Mouse (Mus musculus): ENCODE results near the gene Mmd.
A peak's percentile ranks its signal among the peaks of the same experiment; 100 is the strongest.
"Not testable (repeated sequence)": the region's sequence is repeated elsewhere in the genome, so short reads cannot be mapped to it uniquely, and the experiment has no call there.

Gene Mmd

GRCm38 (mm10) chr11:90250189-90250588, 933 bp downstream of the Mmd start:
- DNase-seq: peak; percentile 26 to 32

GRCm38 (mm10) chr11:90250730-90251129, 1.5 kb downstream of the Mmd start:
- DNase-seq: no peak

DNA sequence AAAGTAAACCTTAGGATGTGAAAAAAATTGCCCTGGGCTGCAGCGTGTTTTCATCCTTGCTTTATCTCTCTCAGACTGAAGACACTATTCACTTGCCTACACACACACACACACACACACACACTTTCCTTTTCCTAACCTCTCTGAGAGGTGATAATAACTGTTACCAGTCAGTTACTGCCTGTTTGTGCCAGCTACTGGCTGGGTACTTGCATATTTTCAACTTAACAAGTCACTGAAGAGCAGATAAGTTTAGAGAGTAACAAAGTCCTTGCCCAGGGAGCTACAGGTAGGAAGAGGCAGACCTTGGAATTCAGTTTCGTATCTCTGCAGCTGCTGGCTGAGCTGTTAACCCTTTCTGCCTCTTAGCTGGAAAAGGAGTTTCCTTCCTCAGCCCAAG, 2.7 kb downstream of the Mmd start:
- no peak for DNase-seq

DNA sequence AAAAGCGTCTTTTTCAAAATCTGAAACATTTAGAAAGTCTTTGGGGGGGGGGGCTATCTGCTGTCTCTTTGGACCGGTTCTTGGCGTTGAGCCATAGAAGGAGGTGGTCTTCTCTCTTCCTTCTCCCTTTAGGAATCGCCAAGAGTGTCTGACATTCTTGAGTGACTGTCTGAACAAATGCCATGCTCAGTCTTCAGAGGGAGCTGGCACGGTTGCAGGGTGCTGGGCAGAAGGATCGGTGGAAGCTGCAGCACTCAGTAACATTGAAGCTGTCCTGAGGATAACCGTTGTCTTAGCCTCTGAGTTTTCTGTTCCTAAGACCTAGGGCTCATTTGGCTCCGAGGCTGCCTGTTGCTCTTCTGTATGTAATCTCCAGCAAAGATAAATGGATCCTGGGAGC, 3.1 kb downstream of the Mmd start:
- DNase-seq: no peak

DNA sequence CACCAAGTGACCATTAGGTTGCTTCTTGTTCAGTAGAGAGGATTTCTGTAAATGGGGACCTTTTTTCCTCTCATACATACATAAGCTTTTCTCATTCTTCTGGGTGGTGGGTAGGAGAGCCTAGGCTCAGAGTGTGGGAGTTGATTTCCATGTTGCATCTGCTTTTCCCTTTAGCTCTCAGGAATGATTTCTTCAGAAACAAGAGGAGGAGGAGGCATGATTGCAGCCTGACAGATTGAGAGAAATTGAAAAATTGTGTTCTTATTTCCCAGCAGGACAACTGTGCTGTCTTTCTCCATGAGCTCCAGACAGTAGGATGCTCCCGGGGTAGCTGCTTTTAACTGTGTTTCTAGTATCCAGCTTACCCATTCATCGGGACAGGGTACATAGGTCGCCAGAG, 5.3 kb downstream of the Mmd start:
- DNase-seq: no peak

DNA sequence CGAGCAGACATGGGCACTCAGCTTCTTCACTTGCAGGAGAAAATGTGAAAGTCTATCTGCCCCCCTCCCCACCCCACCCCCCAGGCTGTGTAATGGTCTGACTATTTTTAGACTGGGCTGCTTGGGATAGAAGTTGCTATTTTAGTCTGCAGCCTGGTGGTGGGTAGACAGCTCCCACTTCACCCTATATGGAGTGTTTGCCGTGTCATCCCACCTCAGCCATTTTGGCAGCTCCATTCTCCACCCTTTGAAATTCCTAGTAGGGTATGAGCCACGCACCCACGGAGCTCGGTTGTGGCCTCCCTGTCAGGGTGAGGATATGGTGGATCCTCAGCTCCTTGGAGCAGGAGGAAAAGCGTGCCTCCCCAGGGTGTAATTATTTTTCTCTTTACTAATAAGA, 6.4 kb downstream of the Mmd start:
- no peak for DNase-seq

DNA sequence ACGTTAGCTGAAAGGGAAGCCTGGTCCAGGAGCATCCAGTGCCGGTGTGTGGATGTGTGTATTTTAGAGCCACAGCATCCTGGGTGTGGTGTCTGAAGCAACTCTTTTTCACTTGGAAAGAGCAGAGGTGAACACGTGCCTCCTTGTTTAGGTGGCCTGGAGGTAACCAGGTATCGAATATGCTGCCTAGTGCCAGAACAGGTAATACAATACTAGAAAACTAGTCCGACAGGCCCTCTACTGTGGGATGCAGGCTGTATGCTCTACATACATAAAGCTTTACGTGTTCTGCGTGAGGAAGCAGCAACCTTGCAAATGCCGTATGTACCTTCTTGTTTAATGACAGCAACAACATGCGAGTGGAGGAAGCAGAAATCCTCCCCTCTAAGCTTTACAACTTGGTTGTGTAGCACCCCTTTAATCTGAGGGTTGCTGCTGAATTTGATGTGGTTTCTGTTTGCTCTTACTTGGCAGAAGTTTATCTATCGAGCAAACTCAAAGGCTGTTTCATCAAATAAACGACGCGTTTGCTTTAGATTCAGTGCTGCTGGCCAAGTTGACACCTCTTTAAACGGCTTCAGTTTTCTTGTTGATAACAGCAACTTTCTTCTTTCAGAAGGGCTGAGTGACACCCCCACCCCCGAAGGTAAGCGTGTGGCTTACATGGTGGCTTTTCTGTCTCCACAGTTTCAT, 7.7 kb downstream of the Mmd start:
- DNase-seq: no peak

DNA sequence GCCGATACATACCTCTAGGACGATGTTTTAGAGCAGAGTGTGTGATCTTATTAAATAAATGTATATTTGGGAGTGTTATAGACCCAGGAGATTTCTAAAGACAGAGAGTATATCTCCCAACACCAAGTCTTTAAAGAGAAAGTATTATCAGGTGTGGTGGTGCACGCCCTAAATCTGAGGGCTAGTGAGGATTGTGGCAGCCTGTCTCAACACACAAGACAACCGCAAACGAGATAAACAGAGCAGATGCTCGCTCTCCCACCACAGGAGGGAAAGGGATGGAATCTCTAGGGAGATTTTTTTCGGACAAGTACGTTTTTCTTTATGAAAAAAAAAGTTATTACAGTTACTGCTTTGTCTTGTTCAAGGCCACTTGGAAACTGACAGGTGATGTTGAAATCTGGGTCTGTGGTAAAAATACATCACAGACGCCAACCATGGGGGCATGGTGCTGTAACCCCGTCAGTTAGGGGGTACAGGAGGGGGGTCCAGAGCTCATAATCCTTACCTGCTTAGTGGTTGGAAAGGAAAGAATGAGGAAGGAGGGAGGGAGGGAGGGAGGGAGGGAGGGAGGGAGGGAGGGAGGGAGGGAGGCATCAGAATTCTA, 9.2 kb downstream of the Mmd start:
- no peak for DNase-seq

DNA sequence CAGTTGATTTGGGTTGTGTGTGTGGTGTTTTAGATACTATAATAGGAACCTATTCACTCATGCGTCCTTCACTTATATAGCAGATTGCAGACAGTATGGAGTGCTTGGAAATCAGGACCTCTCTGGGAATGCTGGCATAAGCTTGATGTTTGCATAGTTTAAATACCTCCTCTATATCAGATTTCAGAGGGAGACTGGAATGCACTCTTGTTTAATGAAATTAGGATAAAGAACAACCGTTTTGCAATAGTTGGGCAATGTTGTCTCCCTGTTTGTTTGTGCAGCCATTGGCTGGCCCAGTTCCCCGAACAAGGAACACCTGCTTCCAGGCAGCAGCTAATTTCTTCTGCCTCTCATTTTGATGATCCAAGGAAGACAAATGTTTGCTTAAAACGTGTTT, 9.8 kb downstream of the Mmd start:
- peak in 1 of 2 experiments; percentile 45 for DNase-seq

- DNase-seq: no peak
Observed at GRCm38 (mm10) chr11:90259826-90260225, 10.6 kb downstream of the Mmd start.

GRCm38 (mm10) chr11:90264180-90264579, 14.9 kb downstream of the Mmd start:
- DNase-seq: no peak

DNA sequence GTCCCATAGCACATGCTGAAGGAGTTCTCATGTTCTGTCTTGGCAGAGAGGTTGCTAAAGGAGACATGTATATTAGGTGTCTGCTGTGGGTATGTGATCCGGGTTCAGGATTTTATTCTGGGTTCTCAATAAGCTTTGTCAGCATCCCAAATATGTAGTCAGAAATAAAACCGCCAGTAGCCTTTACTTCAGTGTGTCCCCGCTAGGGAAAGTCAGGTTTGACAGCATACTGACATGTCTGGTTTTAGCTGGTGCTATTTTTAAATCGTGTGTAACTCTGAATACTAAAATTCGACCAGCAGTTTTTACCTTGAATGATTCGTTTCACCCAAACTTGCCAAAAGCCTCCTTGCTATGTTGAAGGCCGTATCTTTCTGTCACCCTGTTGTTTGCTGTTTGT, 16.3 kb downstream of the Mmd start:
- no peak for DNase-seq

DNA sequence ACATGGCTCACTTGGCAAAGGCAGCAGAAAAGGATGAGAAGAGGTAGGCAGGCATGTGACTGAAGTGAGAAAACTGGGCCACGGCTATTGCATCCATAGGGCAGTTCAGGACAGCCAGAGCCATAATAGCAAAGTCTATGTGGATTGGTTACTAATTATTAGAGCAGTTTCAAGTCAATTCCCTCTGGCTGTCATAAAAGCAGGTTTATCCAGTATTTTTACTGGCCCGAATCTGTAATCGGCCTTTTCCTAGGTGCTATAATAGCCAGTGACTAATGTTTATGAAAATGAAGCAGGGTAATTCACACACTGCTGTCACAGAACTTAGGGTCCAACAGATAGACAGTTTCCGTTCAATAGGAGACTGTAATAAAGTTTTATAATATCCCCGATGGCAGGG, 19.7 kb downstream of the Mmd start:
- DNase-seq: peak in 1 of 2 experiments; percentile 23

- DNase-seq: peak; percentile 34 to 48
Observed at GRCm38 (mm10) chr11:90269398-90270123, 20.3 kb downstream of the Mmd start.

GRCm38 (mm10) chr11:90270132-90270877, 21.0 kb downstream of the Mmd start:
- no peak for DNase-seq

DNA sequence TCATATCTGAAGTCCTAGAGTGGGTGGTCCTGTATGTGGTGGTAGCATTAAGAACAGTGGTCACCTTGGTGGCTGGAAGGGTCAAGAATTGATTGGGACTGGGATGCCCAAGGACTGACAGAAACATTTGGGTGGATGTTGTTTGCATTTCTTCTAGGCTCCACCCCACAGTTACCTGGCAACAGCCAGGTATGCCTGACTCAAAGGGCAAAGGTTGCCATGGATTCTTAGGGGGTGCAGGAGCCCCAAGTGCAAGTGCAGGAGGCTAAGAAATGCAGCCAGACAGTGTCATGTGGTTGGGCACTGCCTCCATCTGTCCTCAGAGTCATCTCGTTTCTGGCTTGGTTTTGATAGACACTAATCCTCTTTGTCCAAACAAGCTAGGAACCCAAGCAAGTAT, 24.9 kb downstream of the Mmd start:
- no peak for DNase-seq

DNA sequence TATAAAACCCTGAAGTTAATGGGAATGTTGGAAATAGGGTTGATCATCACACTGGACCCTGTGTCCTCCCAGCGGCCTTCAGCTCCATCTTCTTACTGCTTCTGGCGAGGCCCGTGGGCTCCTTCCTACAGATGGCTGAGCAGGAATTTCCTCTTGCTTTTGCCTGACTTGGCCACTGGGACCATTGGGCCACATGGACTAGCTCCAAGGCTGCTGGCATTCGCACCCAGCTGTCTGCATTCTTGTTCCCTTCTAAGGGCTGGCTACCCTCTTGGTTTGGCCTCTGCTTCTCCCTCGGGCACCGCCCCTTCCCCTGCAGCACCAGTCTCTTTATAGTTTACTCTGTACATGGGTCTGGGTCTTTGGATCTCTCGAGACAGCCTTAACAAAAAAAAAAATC, 26.4 kb downstream of the Mmd start:
- DNase-seq: peak in 1 of 2 experiments; percentile 21

- DNase-seq: no peak
Observed at GRCm38 (mm10) chr11:90276150-90276549, 26.9 kb downstream of the Mmd start.

DNA sequence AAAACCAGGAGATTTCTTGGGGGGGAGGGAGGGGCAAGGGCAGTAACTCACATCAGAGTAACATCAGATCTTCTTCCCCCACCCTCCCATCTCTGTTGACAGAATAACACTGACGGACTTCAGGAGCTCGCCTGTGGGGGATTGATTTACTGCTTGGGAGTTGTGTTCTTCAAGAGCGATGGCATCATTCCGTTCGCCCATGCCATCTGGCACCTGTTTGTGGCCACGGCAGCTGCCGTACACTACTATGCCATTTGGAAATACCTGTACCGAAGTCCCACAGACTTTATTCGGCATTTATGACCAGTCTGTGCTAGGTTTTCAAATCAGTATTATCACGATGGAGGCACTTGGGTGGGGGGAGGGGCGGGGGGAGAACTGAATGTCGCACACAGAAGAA, 27.3 kb downstream of the Mmd start:
- no peak for DNase-seq

GRCm38 (mm10) chr11:90280069-90280468, 30.8 kb downstream of the Mmd start:
- DNase-seq: no peak

DNA sequence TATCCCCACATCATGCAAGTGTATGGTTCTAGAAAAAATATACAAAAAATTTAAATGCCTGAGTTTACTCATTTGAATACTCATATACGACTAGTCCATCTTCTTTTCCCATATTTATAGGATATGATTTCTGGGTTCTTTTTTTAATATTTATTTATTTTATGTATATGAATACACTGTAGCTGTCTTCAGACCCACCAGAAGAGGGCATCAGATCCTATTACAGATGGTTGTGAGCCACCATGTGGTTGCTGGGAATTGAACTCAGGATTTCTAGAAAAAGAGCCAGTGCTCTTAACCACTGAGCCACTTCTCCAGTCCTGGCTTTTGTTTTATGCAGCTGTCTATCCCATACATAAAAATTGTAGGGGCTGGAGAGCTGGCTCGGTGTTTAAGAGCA, 32.7 kb downstream of the Mmd start:
- not testable (repeated sequence) for DNase-seq

DNA sequence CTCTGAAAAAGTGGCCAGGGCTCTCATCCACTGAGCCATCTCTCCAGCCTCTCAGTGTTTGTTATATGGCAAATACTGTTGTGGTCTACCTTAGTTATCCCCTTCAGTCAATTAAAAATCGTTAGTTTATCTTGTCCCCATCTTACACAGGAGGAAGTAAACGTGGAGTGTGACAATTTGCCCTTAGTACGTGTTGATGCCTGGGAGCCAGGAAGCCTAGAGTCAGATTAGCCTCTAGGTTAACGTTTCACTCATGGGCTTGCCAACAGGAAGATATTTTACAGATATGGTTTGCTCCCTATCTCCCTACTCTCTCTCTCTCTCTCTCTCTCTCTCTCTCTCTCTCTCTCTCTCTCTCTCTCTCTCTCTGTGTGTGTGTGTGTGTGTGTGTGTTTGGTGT, 33.9 kb downstream of the Mmd start:
- DNase-seq: no peak

GRCm38 (mm10) chr11:90283601-90284000, 34.3 kb downstream of the Mmd start:
- DNase-seq: no peak

DNA sequence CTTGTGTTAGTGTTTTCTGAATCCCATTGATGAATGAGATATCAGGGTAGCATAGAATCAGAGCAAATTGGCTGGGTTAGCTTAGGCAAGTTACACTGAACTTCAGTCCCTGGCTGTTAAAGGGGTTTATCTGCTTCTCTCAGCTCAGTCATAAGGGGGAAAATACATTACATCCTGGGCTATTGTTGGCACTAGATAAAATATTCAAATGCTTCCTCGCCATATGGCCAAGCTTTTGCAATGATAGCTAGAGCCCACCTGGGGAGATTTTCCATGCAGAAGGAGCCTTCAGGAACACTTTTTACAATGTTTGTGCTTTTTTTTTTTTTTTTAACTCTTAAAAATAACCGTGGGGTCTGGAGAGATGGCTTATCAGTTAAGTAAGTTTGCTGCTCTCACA, 34.8 kb downstream of the Mmd start:
- DNase-seq: no peak
